Mouse (Mus musculus) B cell, adult 2 months (primary cell): ENCODE data around the gene Pak2.
A peak's percentile ranks its signal among the peaks of the same experiment; 100 is the strongest.
"Not testable (repeated sequence)": the region's sequence is repeated elsewhere in the genome, so short reads cannot be mapped to it uniquely, and the experiment has no call there.

ENCODE experiments used
- DNase-seq, 2 experiments: peaks; one replicate each; pipeline ENCODE4 v3.0.0; 2022

Pak2 gene

GRCm38 (mm10) chr16:32078991-32079511, at the start of gene Pak2:
Pak2 (minus strand) TSS chr16:32079342.
- DNase-seq = peak; percentile 90 to 91

DNA sequence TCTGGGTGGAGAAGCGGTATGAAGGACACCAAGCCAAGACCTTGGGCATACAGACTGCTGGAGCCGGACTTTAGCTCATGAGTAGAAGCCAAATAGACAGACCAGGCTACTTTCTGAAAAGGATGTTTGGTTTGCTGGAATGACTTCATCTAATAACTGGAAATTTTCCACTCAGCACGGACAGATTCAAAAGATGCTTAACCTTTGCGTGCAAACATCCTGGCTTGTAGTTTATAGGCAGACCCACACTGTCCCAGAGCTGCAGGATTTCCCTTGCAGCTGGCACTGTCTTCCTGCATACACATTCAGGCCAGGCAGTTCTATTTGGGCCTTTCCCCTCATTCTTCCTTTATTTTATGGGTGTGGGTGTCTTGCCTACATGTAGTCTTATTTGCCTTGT, 47.9 kb upstream of the Pak2 start:
- no peak for DNase-seq

GRCm38 (mm10) chr16:32125364-32125763, 46.2 kb upstream of the Pak2 start:
- DNase-seq = no peak

DNA sequence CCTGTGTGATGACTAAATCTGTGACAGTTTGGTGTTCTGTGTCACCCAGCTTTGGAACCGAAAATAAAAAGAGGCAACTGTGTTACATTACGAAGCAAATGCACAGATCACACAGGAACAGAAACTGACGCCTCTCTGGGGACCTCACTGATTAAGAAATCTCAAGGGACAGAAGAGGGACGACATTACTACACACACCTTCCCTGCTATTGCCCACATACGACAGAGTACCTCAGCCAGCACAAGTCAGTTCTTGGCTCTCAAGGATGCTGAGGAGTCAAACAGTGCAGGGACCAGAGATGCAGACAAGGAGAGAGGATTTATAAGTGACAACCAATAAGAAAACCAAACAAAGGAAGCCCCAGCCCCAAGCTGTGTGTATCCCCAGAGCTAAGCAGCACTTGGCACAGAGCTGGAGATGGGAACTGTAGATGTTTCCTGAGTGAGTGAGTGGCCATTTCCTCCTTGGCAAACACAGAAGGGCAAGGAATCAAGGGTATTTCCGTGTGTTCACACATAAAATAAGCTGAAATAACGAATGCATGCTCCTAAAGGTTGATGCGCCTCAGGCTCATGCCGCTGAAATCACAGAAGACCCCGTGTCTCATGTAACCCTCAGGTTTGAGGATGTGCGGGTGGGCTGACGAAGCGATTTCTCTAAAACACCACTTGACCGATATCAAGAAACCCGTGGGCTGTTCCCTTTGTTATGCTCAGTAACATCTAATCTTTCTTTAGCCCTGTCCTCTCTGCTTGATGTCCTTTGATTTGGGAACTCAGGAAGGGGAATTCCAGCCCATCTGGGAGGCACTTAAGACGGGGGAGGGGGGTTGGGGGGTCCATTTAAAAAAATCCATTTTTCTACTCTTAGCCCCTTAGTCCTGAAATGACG, 45.5 kb upstream of the Pak2 start:
- DNase-seq = peak; percentile 80 to 87

- no peak for DNase-seq
These were observed 44.9 kb upstream of the Pak2 start for GRCm38 (mm10) chr16:32124020-32124419.

DNA sequence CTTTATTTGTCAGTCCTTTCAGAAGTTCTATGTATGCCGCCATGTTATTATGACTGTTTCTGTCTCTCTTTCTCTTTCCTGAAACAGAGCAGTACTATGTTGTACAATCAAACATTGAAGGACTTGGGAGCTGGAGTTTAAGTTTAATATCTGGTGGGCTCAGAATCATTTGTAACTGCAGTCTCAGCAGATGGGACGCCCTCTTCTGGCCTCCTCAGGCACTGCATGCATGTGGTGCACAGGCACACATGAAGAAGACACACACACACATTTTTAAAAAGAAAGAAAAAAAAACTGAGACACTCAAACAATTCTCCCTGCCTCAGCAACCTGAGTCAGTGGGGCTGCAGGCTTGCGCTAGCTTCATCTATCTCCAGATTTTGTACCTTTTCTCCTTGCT, 41.3 kb upstream of the Pak2 start:
- no peak for DNase-seq

- DNase-seq = no peak
These were observed 37.0 kb upstream of the Pak2 start for GRCm38 (mm10) chr16:32116186-32116585.

DNA sequence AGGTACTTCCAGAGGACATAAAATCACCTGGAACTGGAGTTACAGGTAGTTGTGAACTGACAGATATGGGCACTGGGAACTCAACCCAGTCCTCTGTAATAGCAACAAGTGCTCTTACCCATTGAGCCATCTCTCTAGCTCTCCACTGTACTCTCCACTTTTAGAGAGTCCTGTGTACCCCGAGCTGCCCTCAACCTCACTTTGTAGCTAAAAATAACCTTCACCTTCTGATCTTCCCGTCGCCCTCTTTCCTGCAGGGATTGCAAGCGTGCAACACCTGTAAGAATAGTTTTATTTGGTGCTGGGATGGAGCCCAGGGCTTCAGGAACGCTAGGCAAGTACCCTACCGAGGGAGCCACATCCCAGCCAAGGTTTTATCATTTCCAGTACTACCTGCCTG, 36.6 kb upstream of the Pak2 start:
- DNase-seq = no peak

DNA sequence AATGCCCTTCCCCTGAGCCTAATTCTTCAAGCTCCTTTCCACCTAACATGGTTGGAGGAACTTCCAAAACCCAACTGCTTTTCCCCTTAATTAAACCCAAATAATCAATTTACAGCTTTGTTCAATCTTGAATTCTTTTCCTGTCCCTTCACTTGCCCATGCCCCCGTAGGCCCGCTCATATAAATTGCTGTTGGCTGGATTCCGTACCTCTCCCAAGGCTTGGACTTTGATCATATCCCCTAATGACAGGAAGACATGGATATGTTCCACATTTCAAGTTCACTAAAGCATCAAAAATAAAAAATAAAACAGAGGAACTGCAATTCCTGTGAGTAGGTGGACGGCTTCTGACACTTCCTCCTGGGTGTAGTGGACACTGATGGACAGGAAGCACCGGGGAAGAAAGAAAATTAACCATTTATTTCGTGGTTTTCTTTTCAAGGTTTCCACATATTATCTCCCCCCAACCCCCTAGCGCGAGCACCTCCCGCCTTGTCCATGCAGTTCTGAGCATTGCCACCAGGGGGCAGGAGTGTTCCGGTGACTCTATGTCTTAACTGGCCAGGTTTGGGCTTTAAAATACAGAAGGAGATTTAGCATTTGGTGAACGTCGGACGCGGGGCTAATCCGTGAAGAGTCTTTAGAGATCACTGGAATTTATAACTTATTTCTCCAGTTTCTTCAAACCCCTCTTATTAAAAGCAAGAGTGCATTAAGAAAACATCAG, 36.0 kb upstream of the Pak2 start:
- DNase-seq = peak; percentile 95

DNA sequence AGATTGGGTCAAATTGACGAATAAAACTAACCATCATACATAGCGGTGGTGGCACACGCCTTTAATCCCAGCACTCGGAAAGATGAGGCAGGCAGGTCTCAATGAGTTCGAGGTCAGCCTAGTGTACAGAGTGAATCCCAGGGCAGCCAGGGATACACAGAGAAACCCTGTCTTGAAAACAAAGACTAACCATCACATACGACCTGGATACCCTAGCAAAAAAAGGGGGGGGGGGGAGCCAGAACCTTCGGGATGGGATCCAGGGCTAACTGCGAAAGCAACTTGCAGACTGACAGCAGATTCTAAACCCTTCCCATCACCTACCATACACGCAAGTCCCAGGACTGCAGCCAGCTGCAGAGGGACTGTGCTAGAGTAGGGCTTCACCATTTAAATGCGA, 35.3 kb upstream of the Pak2 start:
- DNase-seq = no peak

- peak; percentile 71 to 75 for DNase-seq
These were observed 34.5 kb upstream of the Pak2 start for GRCm38 (mm10) chr16:32113541-32114218.

DNA sequence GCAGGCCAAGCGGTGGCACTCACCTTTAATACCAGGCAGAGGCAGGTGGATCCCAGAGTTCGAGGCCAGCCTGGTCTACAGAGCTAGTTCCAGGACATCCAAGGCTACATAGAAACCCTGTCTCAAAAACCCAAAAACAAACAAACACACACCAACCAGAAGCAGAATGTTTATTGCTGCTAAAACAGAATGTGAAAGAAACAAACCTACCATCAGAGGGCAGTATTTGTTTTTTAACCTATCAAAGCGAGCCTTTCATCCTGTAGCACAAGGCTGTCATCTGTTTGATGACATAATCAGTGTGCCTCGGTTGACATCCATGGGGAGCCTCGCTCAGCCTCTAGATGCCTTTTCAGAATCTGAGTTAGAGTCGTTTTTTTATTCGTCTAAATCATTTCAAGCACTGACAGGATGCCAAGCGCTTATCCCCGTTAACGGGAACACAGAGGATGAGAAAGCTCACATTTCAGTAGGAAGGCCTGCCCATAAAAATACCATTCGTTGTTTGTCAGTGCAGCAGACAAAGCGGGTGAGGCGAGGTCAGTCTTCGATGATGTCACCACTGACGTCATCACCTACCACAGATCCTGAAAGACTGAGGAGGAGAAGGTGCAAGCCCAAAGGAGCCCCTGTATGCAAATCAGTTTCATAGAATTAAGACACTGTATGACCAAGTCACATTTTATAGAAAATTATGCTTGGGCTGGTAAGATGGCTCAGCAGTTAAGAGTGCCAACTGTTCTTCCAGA, 32.0 kb upstream of the Pak2 start:
- peak; percentile 38 to 40 for DNase-seq

DNA sequence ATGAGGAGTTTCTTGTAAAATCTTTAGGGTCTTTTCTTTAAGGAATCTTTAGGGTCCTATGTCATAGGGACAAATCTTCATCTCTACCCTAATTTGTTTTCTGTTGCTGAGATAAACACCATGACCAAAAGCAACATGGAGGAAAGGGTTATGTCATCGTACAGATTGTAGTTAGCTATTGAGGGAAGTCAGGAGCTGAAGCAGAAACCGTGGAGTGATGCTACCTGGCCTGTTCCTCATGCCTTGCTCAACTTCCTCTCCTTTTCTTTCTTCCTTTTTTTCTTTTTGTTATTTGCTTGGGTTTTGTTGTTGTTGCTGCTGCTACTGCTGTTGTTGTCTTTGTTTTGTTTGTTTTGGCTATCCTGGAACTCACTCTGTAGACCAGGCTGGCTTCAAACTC, 29.4 kb upstream of the Pak2 start:
- DNase-seq = no peak

- DNase-seq = peak; percentile 52 to 61
These were observed 29.0 kb upstream of the Pak2 start for GRCm38 (mm10) chr16:32108170-32108569.

DNA sequence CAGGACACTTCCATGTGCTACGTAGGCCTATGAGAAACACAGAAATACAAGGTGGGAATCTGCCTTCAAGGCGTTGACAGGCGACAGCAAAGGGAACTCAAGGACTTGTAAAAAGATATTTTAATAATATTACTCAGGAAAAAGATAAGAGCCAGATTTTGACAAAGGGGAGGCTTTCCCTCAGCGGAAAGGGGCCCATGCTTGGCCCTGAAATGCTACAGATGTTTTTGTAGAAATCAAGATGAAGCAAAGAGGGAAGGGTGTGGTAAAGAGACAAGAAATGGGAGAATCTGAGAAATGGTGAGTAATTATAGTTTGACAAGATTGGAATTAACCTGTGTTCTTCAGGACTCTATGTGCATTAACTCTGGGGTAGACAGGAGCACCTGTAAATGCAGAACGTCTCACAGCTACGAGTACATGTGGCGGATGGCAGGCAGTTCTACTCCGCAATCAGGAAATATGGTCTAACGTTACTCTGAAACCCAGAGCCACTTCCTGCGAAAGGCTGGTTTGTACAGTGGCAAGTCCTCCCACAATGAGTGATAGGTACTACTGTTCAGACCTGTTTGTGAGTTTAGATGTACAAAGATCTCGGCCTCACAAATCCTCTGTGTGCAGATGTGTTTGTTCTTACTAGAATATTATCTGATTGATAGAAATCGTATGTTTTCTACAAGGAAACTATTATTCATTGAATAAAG, 28.4 kb upstream of the Pak2 start:
- peak; percentile 42 to 51 for DNase-seq

DNA sequence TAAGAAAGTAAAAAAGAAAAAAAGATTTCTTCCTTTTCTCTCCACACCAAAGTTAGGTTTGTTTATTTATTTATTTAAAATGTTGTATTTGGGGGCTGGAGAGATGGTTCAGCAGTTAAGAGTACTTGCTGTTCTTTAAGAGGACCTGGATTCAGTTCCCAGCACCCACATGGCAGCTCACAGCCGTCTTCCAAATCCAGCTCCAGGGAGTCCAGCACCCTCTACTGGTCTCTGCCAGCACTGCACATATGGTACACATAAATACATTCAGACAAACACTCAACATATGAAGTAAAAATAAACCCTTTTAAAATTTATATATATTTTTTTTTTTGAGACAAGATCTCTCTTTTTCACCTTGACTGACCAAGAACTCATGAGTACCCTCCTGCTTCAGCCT, 26.6 kb upstream of the Pak2 start:
- peak; percentile 48 to 50 for DNase-seq

- DNase-seq = no peak
These were observed 23.2 kb upstream of the Pak2 start for GRCm38 (mm10) chr16:32102295-32102694.

- DNase-seq = peak; percentile 83 to 87
These were observed 20.6 kb upstream of the Pak2 start, which contains the start of the genes Pigx and Cep19 for GRCm38 (mm10) chr16:32099638-32100150. Pigx (minus strand) TSS chr16:32099740. Cep19 (plus strand) TSS chr16:32099800.

GRCm38 (mm10) chr16:32098897-32099637, 19.9 kb upstream of the Pak2 start:
- no peak for DNase-seq

GRCm38 (mm10) chr16:32097757-32098156, 18.6 kb upstream of the Pak2 start:
- DNase-seq = not testable (repeated sequence)

GRCm38 (mm10) chr16:32091466-32091865, 12.3 kb upstream of the Pak2 start:
- DNase-seq = no peak
